Mouse (Mus musculus): Measurements from ENCODE around the gene Ptk7.
"Not testable (repeated sequence)": the region's sequence is repeated elsewhere in the genome, so short reads cannot be mapped to it uniquely, and the experiment has no call there.

The Ptk7 gene

DNA sequence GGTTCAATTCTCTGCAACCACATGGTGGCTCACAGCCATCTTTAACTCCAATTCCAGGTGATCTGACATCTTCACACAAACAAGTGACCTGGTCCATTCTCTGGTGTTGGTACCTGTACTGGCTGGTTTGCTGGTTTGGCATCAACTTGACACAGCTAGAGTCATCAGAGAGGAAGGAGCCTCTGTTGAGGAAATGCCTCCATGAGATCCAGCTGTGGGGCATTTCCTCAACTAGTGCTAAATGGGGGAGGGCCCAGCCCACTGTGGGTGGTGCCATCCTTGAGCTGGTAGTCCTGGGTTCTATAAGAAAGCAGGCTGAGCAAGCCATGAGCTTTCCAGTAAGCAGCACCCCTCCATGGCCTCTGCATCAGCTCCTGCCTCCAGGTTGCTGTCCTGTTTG is 72.0 kb downstream of the Ptk7 start:
- not testable (repeated sequence) for DNase-seq (ENCODE audit: low spot score in 2 of 2)

DNA sequence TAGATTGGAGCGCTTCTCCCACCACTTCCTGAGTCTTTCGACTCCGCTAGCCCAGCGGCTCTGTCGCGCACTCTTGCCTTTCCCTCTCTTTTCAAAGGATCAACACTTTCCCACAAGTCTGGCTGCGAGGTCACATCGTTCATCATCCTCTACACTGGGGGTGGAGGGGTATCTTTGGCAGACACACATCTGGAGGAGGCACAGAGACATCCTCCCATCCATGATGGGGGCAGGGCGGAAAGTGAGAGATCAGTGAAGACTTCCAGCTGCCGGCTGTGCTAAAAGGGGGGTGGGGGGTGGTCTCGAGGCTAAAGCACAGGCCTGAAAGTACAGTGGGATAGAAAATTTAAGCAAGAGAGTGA is 72.7 kb downstream of the Ptk7 start:
- DNase-seq (ENCODE audit: low spot score in 2 of 2), result no peak

GRCm38 (mm10) chr17:46555673-46556583 is 73.4 kb downstream of the Ptk7 start, which contains the start of gene Srf:
Gene Srf (minus strand): TSS chr17:46556175.
- DNase-seq (ENCODE audit: low spot score in 2 of 2), result peak; percentile 97 to 99

GRCm38 (mm10) chr17:46554977-46555672 is 74.2 kb downstream of the Ptk7 start:
- DNase-seq (ENCODE audit: low spot score in 2 of 2), result peak in 1 of 2 experiments; percentile 24

- DNase-seq (ENCODE audit: low spot score in 2 of 2), result peak; percentile 59 to 63
These were observed 74.7 kb downstream of the Ptk7 start for GRCm38 (mm10) chr17:46554646-46554976.

DNA sequence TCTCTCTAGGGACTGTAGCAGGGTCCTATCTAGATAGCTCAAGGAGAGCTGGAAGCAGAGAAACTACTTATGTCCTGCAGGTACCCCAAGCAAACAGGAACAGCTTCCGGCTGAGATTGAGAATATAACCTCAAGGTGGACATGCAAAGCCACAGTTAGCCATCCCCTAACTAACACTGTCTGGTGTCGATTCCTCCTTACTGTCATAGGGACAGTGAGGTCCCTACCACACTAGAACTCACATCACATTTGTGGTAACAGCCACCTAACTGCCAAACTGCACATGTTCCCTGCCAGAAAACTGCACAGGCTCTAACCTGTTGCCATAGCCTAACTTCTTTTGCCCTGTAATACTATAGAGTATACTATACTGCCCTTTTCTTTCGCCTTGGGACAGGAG is 75.4 kb downstream of the Ptk7 start:
- DNase-seq (ENCODE audit: low spot score in 2 of 2), result no peak

GRCm38 (mm10) chr17:46553469-46553868 is 75.8 kb downstream of the Ptk7 start:
- no peak for DNase-seq (ENCODE audit: low spot score in 2 of 2)

GRCm38 (mm10) chr17:46552841-46553423 is 76.4 kb downstream of the Ptk7 start:
- peak; percentile 89 to 93 for DNase-seq (ENCODE audit: low spot score in 2 of 2)

DNA sequence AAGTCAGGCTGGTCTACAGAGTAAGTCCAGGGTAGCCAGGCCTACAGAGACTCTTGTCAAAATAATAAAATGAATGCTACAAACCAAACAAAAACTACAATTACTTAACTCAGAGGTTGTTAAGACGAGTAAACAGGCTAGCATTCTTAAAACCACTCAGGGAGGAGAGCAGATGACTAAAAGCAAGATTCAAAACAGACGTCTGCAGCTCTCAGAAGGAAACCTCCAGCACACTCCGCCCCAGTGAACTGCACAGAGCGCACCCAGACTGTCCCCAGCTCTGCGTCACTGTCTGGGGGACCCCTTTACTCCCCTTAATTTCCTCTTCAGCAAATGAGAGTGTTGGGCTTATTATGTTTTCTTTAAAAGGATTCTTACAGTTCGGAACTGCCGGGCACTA is 77.2 kb downstream of the Ptk7 start:
- no peak for DNase-seq (ENCODE audit: low spot score in 2 of 2)

DNA sequence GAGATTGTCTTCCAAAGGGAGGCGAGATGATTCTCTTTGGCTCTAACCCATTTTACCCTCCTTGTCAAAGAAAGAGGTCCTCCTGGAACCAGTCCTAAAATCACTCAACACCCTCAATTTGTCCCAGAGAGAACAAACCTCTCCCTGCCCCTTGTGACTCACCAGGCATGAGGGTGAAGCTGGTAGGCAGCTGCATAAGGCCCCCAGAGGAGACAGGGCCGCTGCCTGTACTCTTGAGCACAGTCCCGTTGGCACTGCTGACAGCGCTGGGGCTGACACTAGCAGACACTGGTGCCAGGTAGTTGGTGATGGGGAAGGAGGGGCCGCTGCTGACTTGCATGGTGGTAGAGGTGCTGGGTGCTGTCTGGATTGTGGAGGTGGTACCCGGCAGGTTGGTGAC is 77.9 kb downstream of the Ptk7 start:
- no peak for DNase-seq (ENCODE audit: low spot score in 2 of 2)

DNA sequence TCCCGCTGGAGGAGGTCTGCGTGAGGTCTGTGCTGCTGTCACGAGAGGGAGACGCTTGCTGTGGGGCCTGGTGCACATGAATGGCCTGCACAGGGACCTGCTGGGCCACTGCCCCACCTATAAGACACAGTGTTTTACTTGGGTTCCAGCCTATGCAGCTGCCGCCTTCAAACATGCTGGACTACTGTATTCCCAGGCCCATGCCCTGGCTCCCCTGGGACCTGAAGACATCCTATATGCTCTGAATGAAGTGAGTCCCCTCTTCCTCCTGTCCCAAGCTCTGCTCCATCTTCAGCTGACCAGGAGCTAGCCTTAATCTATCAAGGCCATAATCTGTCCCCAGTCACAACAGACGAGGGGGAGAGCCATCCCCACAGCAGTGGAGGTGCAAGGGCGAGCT is 78.4 kb downstream of the Ptk7 start:
- DNase-seq (ENCODE audit: low spot score in 2 of 2), result no peak

- no peak for DNase-seq (ENCODE audit: low spot score in 2 of 2)
These were observed 79.7 kb downstream of the Ptk7 start for GRCm38 (mm10) chr17:46549642-46550041.

DNA sequence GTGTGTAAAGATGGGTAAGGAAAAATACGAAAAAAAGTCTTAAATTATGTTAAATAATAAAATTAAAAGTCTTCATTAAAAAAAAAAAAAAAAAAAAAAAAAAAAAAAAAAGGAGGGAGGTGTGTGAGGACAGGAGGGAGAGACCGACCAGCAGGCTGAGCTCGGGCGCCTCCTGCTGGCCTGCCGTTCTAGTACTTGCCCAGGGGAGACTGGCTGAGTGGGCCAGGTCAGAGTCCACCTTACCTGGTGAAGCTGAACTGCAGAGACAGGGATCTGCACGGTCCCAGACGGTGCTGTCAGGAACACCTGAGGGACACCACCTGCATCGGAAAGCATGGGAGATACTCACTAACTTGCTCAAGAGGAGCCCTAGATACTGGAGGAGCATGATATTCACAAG is 80.1 kb downstream of the Ptk7 start:
- peak in 1 of 2 experiments; percentile 45 for DNase-seq (ENCODE audit: low spot score in 2 of 2)

DNA sequence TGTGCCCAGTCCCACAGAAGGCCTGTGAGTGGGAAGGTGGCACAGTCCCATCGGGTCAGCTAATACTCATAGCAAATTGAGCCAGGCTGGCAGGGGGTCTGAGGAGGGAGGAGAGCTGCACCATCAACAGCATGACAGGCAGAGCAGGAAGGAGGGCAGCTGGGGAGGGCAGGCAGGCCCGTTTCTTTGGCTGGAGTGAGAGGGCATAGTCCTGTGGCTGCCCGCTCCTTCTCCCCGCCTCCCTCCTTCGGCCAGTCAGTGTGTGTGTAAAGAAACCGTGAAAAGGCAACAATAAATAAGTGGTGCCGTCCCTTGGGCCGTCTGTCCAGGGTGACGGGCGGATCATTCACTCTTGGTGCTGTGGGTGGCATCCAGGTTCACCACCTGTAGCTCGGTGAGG is 80.6 kb downstream of the Ptk7 start:
- no peak for DNase-seq (ENCODE audit: low spot score in 2 of 2)

- no peak for DNase-seq (ENCODE audit: low spot score in 2 of 2)
These were observed 81.4 kb downstream of the Ptk7 start for GRCm38 (mm10) chr17:46547923-46548322.

DNA sequence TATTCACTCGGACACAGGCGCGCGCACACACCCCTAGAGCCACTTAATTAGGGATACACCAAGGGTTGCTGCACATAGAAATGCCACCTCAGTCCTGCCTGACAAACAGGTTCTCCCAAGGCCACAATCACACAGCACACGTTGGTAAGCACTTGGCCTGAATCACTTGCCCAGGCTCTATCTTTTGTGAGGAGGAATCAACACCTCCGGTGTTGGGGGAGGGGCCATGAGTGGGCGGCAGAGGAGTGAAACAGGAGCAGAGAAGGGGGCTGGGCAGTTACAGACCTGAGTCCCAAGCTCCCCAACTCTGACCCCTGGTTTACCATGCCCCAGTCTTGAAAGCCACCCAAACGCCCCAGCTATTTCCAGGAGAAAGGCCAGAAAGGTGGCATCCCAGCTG is 82.3 kb downstream of the Ptk7 start:
- DNase-seq (ENCODE audit: low spot score in 2 of 2), result no peak

- DNase-seq (ENCODE audit: low spot score in 2 of 2), result no peak
These were observed 82.7 kb downstream of the Ptk7 start for GRCm38 (mm10) chr17:46546591-46546990.

DNA sequence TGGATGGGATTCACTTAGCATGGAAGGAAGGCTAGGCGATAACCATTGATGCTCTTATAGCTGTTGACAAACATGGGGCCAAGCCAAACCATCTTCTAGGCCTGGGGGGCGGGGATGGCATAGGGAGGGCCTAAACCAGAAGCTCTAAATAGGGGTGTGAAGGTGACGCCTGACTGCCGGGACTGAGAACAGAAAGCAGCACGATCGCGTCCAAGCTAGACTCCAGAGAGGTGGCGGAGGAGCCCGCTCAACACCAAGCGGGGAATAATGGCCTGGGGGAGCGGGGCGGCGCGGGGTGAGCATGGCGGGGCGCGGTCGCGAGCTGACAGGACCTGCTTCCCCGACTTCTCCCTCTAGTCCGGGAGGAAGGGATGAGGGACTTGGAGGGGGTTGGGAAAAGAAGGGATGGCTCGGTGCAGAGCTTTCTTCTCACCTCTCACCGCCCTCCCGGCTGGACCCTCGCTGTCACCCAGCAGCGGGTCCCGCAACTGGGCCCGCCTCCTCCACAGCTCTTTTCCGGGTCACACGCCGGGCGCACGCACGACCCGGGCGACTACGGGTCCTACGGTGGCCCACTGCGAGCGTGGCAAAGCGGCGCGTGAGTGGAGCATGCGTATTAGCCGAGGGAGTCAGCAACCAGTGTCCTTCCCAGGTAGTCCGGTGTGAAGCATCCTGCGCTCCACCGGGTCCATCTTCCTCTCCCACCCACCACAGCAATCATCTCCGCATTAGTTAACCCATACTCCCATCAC is 83.3 kb downstream of the Ptk7 start, which contains the start of gene Cul9:
Gene Cul9, minus strand, starts transcription at position 576 of the 752 bp plus-strand sequence.
- peak; percentile 91 to 92 for DNase-seq (ENCODE audit: low spot score in 2 of 2)

DNA sequence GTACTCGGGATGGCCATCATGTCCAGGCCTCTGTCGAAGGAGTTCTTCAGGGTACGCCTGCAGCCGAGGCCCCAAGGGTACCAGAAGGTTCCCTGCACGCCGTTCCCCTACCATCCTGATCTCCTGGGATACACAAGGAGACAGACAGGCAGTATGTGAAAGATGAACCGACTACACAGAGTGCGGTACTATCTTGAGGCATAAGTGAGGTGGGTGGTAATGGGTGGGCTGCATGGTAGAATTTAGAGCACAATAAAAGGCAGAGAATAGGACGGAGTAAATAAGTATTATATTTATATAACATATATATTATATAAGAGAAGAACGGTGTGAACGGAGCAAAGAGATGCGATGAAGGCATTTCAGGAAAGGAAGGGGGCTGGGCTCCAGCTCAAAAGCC is 85.6 kb downstream of the Ptk7 start:
- DNase-seq (ENCODE audit: low spot score in 2 of 2), result peak in 1 of 2 experiments; percentile 63

GRCm38 (mm10) chr17:46525579-46526307 is 103.6 kb downstream of the Ptk7 start:
- peak; percentile 55 to 56 for DNase-seq (ENCODE audit: low spot score in 2 of 2)

- no peak for DNase-seq (ENCODE audit: low spot score in 2 of 2)
These were observed 104.2 kb downstream of the Ptk7 start for GRCm38 (mm10) chr17:46525065-46525464.
